Mouse (Mus musculus) cerebellum, adult 18-20 months (tissue): ENCODE results near the gene Polr3b.

Experiments
- DNase-seq, 2 experiments: peaks; one replicate each; pipeline ENCODE4 v3.0.0; 2021

Polr3b gene

DNA sequence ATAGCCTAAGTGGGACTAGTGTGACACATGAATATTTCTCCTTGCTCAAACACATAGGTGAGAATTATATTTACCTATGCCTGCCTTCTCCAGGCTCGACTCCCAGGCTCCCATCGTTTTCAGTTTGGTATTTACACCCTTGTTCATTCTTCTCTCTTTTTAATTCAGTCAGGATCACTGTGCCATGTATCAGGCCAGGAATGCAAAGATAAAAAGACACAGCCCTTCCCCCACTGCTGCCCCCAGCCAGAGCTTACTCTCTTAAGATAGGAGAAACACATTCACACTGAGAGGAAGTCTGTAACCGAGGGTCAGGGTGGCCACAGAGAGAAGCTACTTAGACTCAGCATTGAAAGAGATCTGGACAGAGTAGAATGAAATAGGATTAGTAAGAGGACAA lies 10.4 kb upstream of the Polr3b start:
- no peak for DNase-seq

DNA sequence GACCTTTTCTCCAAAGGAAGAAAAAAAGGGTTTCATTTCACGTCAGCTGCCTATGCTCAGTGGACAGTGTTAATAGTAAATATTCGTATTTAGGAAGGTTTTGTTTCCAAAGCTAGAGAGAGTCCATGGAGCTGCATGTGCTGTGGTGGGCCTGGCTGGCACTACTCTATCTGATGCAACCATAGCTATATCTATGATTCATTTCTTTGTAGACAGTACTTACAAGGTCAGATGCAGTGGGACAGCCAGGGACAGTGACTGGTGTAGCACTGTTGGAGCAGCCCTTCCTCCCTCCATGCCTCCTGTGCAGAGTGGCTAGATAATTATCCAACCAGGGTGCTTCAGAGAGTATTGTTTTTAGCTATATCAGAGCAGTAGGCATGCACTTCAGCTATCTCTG lies 9.8 kb upstream of the Polr3b start:
- DNase-seq = no peak

DNA sequence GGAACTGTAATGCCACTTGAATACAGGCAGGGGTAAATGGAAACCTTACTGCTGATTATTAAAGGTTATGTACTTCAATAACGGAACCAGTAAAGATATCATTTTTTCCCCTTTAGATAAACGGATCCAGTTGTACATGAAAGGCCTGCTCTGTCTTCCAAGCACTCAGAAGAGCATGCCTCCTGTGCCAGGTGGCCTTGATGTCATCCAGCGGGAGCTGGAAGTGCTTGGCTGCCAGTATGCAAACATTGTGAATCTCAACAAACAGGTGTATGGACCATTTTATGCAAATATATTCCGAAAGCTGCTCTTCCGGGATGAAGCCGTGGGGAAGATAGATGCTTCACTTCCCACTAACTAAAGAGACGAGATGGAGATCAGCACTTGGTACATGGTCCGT lies 8.7 kb upstream of the Polr3b start:
- no peak for DNase-seq

DNA sequence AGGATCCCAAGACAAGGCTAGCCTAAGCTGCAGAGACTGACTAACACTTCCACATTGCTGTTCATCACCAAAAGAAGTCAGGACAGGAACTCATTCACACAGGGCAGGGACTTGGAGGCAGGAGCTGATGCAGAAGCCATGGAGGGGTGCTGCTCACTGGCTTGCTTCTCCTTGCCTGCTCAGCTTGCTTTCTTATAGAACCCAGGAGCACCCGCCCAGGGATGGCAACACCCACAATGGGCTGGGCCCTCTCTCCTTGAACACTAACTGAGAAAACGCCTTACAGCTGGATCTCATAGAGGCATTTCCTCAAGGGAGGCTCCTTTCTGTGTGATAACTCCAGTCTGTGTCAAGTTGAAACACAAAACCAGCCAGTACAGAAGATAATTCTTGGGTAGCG lies 7.0 kb upstream of the Polr3b start:
- DNase-seq = no peak

DNA sequence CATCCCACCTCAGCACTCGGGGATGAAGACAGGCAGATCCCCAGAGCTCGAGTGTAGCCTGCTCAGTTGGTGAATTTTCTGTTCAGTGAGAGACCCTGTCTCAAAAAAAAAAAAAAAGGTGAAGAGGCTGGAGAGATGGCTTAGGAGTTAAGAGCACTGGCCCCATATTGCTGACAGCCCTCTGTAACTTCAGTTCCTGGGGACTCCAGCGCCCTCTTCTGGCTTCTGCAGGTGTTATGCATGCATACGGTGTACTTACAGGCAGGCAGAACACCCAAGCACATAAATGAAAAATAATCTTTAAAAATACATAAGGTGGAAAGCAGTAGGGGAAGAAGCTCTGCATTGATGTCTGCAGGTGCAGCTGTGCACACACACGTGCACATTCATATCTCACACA lies 9.1 kb downstream of the Polr3b start:
- peak in 1 of 2 experiments; percentile 13 for DNase-seq

DNA sequence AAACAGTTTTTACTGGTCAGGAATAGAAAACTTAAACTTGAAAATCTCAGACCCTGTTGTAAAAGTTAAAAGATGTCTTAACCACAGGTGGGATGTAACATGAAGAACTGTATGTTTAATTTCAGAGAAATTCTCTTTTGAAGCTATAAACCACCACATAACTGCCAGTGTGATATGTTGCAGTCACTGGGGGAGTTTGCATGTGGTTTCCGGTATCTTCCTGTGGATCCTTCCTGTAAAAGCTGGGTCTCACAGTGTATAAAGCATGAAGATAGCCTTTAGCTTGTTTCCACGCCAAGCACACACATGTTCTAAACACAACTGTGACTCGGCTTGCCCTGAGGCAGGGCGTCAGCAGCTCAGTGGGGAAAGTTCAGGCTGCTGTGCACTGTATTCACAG lies 9.9 kb downstream of the Polr3b start:
- no peak for DNase-seq

DNA sequence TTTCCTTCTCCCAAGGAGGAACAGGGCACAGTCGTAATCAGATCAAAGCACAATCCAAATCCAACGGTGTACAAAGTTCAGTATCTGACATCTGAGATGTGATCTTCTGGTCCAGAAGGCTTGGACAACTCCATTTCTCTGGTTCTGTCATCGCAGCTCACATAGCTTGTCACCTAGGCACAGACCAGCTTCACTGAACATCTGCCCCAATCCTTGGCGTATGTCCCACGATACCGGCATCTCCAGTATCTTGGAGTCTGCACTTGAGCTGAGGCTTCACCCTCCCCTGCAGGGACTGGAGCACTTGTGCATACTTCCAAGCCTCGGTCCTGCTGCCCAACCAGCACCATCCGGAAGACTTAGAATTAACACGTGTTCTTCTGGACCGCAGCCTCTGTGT lies 14.6 kb downstream of the Polr3b start:
- no peak for DNase-seq

DNA sequence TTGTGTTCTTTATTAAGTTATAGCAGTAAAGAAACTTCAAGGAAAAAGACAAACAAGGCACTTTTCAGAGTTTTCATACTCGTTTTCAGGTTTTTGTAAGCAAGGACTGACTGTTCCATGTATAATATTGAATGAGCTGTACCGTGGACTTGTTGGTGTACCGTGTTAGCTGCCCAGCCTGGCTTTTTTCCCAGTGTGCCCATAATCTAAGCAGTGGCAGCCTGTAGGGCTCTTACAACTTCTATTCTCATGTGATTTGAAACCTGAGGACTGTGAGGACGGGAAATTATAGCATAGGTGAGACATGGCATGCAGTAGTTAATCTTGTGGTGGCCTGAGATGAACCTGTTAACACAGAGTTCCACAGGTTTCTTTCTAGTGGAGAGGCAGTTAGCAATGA lies 16.3 kb downstream of the Polr3b start:
- no peak for DNase-seq

DNA sequence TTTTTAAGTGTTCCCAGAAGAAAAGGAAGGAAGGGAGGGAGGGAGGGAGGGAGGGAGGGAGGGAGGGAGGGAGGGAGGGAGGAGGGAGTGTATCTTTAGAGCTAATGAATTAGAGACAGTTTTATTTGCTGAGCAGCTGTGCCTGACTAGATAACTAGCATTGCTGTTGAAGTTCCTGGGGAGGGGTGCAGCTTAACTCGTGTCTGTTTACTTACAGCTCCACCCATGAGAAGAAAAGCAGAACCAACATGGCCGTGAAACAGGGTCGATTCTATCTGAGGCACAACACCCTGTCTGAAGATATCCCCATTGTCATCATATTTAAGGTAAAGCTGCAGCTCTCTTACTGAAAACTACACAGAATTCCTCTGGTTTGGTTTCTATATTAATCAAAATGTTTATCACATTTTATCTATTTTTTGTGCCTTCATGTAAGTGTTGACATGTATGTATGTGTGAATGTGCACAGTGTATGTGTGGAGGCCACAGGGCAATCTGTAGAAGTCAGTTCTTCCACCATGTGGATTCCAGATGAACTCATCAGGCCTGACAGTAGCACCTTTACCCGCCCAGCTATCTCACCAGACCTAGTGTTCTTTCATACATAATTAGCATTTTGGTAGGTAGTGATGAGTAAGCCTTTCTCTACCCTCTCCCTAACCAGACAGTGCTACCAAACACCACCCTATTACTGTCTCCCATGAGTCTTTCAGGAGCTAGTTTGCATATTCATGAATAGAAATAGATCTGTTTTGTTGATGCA lies 17.6 kb downstream of the Polr3b start:
- DNase-seq = no peak

DNA sequence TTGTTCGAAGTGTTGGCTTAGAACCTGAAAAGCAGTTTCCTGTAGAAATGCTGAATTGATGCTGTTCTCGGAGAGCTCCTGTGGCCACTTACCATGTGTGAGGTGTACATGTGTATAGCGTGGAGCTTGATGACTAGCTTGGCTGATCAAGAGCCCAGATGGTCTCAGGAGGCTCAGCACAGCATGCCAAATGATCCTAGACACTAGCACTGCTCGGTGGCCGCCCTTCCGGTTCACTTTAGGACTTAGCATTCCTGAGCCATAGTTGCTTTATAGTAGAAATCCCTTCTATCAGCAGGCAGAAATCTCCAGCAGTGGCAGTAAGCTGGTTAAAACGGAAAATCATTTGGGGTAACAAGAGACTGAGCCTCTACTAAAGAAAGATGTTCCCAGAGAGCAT lies 18.8 kb downstream of the Polr3b start:
- DNase-seq = no peak

DNA sequence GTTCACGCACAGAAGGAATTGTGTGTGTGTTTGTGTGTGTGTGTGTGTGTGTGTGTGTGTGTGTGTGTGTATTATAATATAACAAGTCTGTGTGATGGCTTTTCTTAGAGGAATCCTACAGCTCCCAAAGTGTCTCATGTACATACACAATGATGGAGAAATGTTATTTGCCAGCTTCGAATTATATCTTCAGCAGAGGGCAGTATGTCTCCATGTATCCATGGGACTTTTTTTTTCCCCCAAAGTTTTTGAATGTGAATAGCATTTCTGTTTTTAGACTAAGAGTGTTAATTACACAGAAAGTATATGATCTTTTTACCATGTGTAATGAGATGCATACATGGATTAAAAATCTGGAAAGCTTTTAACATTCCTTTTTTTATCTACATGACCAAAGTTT lies 19.5 kb downstream of the Polr3b start:
- no peak for DNase-seq

DNA sequence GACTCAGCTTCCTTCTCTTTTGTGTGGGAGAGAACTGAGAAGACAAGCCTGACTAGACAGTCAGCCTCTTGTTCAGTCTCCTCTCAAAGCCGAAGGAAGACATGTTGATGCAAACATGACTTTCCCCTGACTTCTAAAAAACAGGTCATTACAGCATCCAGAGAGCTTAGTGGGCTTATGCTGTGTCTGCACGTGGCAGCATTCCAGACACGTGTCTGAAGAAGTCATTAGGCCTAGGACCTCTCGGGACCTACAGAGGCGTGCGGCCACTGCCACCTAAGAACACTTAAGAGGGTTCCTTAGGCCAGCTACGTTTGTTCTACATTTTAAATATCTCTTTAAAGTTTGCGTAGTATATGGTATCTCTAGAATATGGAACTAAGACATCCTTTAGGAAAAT lies 23.8 kb downstream of the Polr3b start:
- no peak for DNase-seq

DNA sequence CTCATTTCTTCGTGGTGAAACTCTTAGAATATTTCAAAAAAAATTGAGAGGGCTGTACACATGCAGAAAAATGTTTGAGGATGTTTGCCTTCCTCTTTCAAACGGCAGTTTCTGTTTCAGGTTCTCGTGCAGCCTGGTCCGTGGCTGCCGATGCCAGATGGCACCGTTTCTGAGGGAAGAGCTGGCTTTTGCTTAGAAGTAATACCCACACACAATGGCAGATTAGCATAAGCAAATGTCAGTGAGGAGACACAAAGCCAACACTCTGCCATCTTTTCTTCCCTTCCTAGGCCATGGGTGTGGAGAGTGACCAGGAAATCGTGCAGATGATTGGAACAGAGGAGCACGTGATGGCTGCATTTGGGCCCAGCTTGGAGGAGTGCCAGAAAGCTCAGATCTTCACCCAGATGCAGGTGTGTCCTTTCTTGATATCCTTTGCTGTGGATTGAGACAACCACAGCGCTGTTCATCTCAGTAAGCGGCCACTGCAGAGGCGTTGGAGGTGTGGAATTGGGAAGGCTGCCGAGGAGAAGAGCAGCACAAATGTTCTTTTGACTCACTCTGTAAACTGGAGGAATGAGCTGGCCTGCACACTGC lies 24.5 kb downstream of the Polr3b start:
- peak; percentile 22 to 29 for DNase-seq

DNA sequence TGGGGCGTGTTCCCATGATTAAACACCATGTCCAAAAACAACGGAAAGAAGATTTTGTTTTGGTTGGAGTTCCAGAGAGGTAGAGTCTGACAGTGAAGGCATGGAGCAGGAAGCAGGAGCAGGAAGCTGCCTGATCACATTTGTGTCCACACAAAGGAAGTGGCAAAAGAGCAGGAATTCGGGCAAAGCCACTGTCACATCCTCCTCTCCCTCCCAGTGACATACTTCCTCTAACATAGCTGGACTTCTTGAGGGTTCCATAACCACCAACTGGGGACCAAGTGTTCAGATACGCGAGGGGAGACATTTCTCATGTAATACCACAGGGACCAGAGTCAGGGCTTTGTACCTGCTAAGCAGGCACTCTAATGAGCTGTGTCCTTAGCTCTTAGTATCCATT lies 25.2 kb downstream of the Polr3b start:
- DNase-seq = no peak

DNA sequence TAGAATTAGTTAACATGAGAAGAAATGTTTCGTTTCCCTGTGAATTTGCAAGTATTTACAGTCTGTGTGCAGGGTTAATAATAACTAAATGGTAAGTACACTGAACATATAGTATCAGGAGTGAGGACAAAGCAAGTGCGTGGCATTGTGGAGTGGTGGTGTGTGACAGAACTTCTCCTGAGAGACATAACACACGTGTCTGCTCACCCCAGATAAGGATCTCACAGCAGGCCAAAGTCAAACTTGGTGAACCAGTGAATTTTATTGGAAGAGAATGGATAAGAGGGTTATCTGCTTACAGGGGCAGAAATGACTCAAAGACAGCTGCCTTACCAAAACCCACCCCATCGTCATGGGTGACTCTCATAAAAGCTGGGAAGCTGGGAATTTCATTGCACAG lies 26.8 kb downstream of the Polr3b start:
- no peak for DNase-seq

DNA sequence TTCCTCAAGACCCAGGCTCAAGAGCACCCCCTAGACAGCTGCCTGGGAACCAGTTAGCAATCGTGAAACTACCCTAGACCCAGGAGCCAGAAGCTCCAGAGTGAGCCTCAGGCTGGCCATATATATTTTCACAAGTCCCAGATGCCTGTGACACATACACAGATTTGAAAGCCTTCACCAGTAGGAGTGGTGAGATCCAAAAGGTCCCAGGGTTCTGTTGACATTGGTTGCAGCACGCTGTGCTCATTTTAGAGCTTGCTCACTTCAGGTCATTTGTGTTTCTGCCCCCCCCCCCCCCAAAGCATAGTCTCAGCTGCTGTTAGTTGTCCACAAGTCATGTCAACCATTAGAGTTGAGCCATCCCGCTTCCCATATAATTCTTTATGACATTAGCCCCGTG lies 31.9 kb downstream of the Polr3b start:
- DNase-seq = no peak

DNA sequence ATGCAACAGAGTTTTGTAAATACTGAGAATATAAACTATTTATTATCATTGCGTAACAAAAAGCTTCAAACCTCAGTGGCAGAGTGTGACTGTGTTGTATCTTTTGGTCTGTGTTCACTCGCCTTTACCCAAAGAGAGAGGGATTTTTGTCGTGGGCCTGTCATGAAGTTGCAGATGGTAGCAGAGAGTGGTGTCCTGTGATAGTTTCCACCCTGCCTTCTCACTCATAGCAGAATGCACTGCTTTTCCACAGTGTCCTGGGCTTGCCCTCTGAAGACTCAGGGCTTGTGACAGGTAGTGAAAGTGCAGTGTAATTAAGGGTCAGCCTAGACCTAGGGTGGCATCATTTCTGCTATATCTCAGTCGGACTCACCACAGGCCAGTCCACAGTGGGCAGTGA lies 32.6 kb downstream of the Polr3b start:
- no peak for DNase-seq

DNA sequence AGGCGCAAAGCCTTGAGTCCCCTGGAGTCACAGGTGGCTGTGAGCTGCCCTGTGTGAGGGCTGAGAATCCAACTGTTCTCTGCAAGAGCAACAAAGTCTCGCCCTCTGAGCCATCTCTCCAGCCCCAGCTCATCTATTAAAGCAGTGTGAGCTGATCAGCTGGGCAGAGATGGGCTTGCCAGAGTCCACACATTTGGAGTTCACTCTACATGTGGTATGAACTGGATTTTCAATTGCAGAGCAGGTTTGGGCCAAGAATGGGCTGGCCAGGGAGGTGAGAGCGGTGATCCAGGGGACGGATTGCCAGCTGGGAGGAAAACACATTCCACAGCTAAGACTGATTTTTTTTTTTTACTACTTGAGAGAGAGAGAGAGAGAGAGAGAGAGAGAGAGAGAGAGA lies 34.5 kb downstream of the Polr3b start:
- DNase-seq = no peak

DNA sequence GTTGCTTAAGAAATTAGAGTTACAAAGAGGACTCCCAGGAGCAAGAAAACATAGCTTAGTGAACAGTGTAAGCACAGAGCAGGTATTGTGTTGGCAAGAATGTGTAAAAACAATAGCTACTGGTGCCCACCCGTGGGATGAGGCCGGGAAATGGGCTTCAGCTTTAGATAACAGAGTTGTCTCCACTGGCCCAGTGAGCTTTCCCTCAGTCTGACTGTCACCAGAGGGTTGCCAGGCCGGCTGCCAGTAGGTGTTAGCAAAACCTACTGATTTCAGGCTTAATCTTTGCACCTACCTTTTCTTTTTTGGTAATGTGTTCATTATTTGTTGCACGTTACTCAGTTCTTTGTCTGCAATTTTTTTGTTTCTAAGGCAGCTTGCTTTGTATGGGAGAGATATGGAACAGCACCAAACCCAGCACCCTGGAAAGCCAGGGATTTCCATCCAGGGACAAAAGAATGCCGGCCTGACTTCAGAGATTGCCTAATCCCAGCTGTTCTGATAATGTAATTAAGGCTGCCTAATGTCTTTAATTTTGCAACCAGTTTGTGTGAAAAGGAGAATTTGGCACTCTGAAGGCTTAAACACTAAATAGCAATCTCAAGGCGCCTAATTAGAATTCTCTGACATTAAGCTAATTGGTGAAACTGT lies 35.5 kb downstream of the Polr3b start:
- DNase-seq = no peak

DNA sequence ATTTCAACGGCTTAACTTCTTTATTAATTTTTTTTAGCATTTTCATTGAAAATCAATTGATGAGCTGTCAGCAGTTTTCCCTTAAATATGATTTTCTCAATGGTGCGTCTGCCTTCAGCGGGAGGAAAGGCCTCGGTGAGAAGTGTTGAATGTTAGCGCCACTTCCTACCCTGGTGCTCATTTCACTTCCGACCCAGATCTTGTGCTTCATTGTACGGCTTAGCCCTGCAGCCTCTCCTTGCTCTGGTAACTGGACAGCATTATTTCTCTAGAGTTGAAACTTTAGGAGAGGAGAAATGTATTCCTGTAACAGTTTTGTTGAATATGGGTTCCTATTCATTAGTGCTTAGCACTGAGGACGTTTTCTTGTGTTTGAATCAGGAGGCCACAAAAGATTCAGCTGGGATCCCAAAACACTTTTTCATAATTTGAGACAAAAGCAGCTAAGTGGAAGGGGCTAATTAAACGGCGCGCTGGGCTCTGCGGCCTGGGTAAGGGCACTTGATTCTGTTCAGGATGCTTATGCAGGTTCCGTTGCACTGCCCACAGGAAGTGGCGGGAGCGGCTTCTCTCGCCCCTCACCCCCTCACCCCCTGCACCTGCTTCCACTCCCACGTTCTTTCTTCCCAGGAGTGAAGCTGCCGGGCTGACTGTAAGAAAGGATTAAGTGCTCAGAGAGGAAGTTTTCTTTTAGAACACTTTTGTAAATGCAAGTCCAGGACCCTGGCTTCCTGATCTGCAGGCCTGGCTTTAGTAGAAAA lies 36.2 kb downstream of the Polr3b start:
- DNase-seq = no peak

DNA sequence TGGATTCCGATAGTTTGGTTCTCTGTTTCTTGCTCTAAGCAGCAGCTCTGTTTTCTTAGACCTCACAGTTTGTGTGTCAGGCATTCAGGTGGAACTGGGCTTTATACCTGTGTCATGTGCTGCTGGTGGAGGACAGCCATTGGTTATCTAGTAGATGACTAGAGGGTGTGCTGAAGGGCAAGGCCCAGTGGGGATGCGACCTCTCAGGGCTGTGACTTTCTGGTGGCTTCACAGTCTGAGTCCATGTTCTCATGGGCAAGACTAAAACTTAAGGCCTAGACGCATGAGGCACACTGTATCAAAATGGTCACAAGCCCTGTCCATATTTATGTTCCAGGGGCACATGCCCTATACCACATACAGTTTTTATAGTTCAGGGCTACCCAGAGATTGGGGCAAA lies 37.2 kb downstream of the Polr3b start:
- no peak for DNase-seq

DNA sequence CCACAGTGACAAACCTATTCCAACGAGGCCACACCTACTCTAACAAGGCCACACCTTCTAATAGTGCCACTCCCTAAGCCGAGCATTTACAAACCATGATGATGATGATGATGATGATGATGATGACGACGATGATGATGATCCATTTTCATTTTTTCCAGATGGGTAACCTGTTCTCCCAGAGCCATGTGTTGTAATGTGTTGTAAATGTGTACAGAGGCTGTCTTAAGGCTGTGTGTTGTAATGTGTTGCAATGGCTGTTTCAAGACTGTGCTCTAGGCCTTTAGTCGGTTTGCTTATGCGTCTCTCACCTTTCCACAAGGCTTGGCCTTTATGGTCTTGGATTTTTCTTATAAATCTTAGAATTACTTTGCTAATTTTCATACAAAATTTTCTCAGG lies 40.0 kb downstream of the Polr3b start:
- no peak for DNase-seq

DNA sequence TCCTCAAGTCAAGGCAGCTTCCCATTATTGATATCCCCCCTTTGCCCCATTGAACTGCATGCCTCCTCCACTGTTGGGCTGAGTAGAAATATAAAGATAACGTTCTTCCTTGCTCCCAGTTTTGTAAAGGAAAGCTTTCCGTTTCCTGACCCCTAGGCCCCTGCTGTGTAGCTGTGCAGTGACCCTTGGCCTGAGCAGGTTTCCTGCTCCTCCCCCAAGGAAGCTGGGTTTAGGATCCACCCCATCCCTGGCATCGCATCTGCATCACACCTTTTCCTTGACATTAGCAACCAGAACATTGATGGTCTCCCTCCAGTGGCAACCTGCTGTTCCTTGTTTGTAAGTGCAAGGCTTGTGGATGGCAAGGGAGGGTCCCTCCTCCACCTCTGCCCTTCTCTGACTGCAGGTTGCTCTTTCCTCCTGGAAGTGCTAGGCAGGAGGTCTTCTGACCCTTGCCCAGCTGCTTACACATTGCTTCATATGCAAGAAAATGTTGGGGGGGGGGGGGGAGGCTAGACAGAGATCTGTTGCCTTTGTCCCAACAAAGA lies 43.7 kb downstream of the Polr3b start:
- DNase-seq = no peak

DNA sequence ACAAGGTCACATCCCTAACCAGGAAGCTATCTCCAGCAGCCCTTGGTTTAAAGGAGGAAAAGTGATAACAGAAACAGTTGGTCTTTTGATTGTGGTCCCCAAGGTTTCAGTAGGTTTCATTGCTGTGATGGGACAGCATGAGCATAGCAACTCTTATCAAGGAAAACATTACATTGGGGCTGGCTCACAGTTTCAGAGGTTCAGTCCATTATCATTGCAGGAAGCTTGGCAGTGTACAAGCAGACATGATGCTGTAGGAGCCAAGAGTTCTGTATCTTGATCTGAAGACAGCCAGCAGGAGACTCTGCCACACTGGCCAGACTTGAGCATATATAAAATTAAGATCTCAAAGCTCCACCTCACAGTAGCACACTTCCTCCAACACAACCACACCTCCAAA lies 53.6 kb downstream of the Polr3b start:
- DNase-seq = no peak
